Mouse (Mus musculus) liver, embryonic 14.5 days (tissue): ENCODE results near the gene Pfkfb4. TPM values are rescaled to one million over a fixed set of nuclear protein-coding genes. Genes with fewer than 3 reads are reported as not detected.

Experiments used
- ATAC-seq: fragments of 200-750 bp; cut with Nextera tagmentation; 2 replicates; pipeline ENCODE4 v1.8.0; 2017; ENCODE audit warnings: moderate number of reproducible peaks, mild to moderate bottlenecking, moderate library complexity; ENCODE audit not compliant: insufficient read depth
- DNase-seq, 3 experiments: peaks; one replicate each; pipeline ENCODE4 v3.0.0-alpha.2; 2012 to 2013; ENCODE audit warnings: low read depth in 3 of 3, low spot score in 3 of 3
- H3K27ac ChIP-seq: fragments of 300-500 bp; sonication (generic); 2 replicates; pipeline ENCODE4 v1.5.1; 2014; ENCODE audit warnings: moderate library complexity, mild to moderate bottlenecking, control low read depth, inconsistent platforms
- H3K27me3 ChIP-seq: fragments of 300-500 bp; sonication (generic); 2 replicates; pipeline ENCODE4 v1.6.1; 2014; ENCODE audit warnings: mild to moderate bottlenecking, low read length, moderate library complexity; ENCODE audit not compliant: control insufficient read depth, insufficient read depth
- H3K36me3 ChIP-seq: fragments of 300-500 bp; sonication (generic); replicated peaks from 2 replicates; pipeline ENCODE4 v1.6.1; 2014; ENCODE audit warnings: low read depth; ENCODE audit not compliant: control insufficient read depth, insufficient read depth
- H3K4me1 ChIP-seq, 2 experiments: fragments of 200-500 bp in 1 of 2; fragments of 300-500 bp in 1 of 2; sonication (generic) in 1 of 2; replicated peaks; 2 replicates each; pipeline ENCODE4 v1.6.1; 2012 to 2014; ENCODE audit warnings: antibody characterized with exemption in 1 of 2, inconsistent platforms in 1 of 2, low read length in 1 of 2; ENCODE audit not compliant: control insufficient read depth in 2 of 2, insufficient read depth in 2 of 2
- H3K4me2 ChIP-seq: fragments of 300-500 bp; sonication (generic); 2 replicates; pipeline ENCODE4 v1.6.1; 2014; ENCODE audit warnings: low read depth, mild to moderate bottlenecking, control low read depth, moderate library complexity
- H3K4me3 ChIP-seq, 2 experiments: fragments of 200-500 bp in 1 of 2; fragments of 300-500 bp in 1 of 2; sonication (generic) in 1 of 2; 2 replicates each; pipeline ENCODE4 v1.5.1; 2012 to 2014; ENCODE audit warnings: low read depth in 2 of 2, low read length in 2 of 2, mild to moderate bottlenecking in 2 of 2, control low read depth in 1 of 2, inconsistent platforms in 1 of 2, moderate library complexity in 1 of 2; ENCODE audit not compliant: insufficient read depth in 1 of 2
- H3K9ac ChIP-seq: fragments of 300-500 bp; sonication (generic); replicated peaks from 2 replicates; pipeline ENCODE4 v1.6.1; 2014; ENCODE audit warnings: mild to moderate bottlenecking, control low read depth, moderate library complexity
- H3K9me3 ChIP-seq: fragments of 300-500 bp; sonication (generic); 2 replicates; pipeline ENCODE4 v1.6.1; 2016; ENCODE audit warnings: low read length, mixed read lengths; ENCODE audit not compliant: control insufficient read depth
- CTCF ChIP-seq: IDR thresholded peaks from 2 replicates; pipeline ENCODE4 v1.5.1; 2016; ENCODE audit warnings: antibody characterized with exemption, low read depth, control low read depth
- EP300 ChIP-seq: IDR thresholded peaks from 2 replicates; pipeline ENCODE4 v1.6.1; 2016; ENCODE audit warnings: antibody characterized with exemption, low read depth
- WGBS: fragments of 180-500 bp; shearing (Covaris S2); extraction: QIAGEN DNeasy Blood & Tissue Kit; methylation state at CpG from one replicate; pipeline ENCODE4 v1.1.7; 2014; ENCODE audit not compliant: insufficient replicate concordance; 5-methylcytosine and 5-hydroxymethylcytosine counted together
- polyA plus RNA-seq, 2 experiments: library from polyadenylated mRNA; depleted of rRNA in 1 of 2; stranded (reverse) in 1 of 2; unstranded in 1 of 2; fragments of >200 nt; fragmentation: Nextera tagmentation in 1 of 2; extraction: Ambion mirVana in 1 of 2; gene quantifications; 2 replicates each; pipeline versions ENCODE4 v1.2.1 to v1.2.3; 2012 to 2014

Gene Pfkfb4
- polyA plus RNA-seq, 2 experiments, result 1.9 to 2.1 TPM

DNA sequence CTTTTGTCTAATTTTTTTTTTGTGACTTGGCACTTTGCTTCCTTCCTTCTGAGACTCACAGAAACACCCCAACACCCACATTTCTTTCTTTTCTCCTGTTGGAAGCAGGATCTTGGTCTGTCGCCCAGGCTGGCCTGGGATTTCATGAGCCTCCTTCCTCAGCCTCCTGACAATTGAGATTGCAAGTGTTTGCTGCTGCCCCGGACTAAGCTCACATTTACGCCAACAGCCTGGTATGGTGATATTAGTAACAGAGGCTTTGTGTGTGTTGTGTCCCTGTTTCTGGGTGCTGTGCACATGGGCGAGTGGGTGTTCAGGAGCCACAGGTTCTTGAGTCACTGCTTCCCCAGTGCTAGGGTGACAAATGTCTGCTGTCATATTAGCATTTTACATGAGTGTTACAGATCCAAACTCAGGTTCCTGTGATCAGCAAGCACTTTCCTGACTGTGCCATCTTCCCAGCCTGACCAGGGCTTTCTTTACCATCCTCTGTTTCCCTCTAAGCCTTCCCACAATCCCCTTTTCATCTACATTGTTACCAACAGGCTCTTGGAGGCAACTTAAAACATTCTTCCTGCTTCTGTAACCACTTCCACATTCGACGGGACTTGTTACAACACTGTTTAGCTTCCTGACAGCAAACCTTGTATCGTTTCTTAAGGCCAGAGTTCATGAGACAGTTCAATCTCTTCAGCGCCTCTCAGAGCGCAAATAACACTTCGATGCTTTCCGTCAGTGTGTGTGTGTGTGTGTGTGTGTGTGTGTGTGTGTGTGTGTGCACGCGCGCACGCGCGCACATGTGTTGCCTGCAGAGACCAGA is 31.5 kb downstream of the Pfkfb4 start:
- Histone ChIP-seq H3K4me3 (no peak overlapping the region), H3K4me1 (0 out of 4 replicates have a peak, but pooled peaks cover 0 to 2% of the 10 kb centered on the region in 2 experiments), H3K4me2 (no peak overlapping the region), H3K27me3 (no peaks in the 10 kb centered on the region), H3K36me3 (no peaks in the 10 kb centered on the region), H3K27ac (no peak overlapping the region), H3K9ac (no peak overlapping the region), H3K9me3 (no peaks in the 10 kb centered on the region)
- WGBS, result 59% methylated on average over 17 of the region's 17 CpGs
- TF ChIP-seq EP300 (no peak), CTCF (no peak)
- ATAC-seq (no peak), DNase-seq (no peak)

DNA sequence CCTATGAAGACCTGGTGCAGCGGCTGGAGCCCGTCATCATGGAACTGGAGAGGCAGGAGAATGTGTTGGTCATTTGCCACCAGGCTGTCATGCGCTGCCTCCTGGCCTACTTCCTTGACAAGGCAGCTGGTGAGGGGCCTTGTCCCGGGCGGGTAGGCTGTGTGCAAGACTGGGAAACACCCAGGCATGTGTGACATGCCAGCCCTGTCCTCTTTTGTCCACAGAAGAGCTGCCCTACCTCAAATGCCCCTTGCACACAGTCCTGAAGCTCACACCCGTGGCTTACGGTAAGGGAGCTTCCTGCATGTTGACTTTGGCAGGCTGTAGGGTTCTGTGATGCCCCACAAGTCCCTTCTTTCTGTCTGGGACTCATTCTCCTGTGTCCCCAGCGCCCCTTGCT is 35.9 kb downstream of the Pfkfb4 start:
- no peak for ATAC-seq
- TF ChIP-seq CTCF, result no peak
- no peak for TF ChIP-seq EP300
- Histone ChIP-seq H3K4me3 (no peak overlapping the region), H3K27ac (no peak overlapping the region), H3K4me2 (no peak overlapping the region), H3K9ac (no peak overlapping the region), H3K9me3 (no peaks in the 10 kb centered on the region), H3K4me1 (peaks cover under 1 to 4% of the 10 kb centered on the region in 2 experiments; a peak in 2 of 4 replicates), H3K27me3 (no peaks in the 10 kb centered on the region), H3K36me3 (no peaks in the 10 kb centered on the region)
- no peak for DNase-seq
- WGBS, result 60% methylated on average over 8 of the region's 8 CpGs

GRCm38 (mm10) chr9:109028421-109028820 is 36.8 kb downstream of the Pfkfb4 start:
- H3K4me1 ChIP-seq, result peaks cover 2 to 9% of the 10 kb centered on the region in 2 experiments; a peak in 3 of 4 replicates
- H3K4me3 ChIP-seq, result no peak overlapping the region
- H3K4me2 ChIP-seq, result no peak overlapping the region
- H3K36me3 ChIP-seq, result no peaks in the 10 kb centered on the region
- no peaks in the 10 kb centered on the region for H3K27me3 ChIP-seq
- TF ChIP-seq CTCF, result no peak
- no peak for TF ChIP-seq EP300
- no peak for ATAC-seq
- DNase-seq, result no peak
- WGBS, result 70% methylated on average over 3 of the region's 3 CpGs
- no peak overlapping the region for H3K9ac ChIP-seq
- no peaks in the 10 kb centered on the region for H3K9me3 ChIP-seq
- no peak overlapping the region for H3K27ac ChIP-seq

GRCm38 (mm10) chr9:109028919-109029318 is 37.3 kb downstream of the Pfkfb4 start:
- DNase-seq, result no peak
- 58% methylated on average over 5 of the region's 5 CpGs for WGBS
- Histone ChIP-seq H3K27ac (no peak overlapping the region), H3K9ac (no peak overlapping the region), H3K4me3 (no peak overlapping the region), H3K9me3 (no peaks in the 10 kb centered on the region), H3K4me1 (peaks cover 2 to 9% of the 10 kb centered on the region in 2 experiments; a peak in 3 of 4 replicates), H3K4me2 (no peak overlapping the region), H3K27me3 (no peaks in the 10 kb centered on the region), H3K36me3 (no peaks in the 10 kb centered on the region)
- no peak for ATAC-seq
- no peak for TF ChIP-seq EP300
- TF ChIP-seq CTCF, result no peak

DNA sequence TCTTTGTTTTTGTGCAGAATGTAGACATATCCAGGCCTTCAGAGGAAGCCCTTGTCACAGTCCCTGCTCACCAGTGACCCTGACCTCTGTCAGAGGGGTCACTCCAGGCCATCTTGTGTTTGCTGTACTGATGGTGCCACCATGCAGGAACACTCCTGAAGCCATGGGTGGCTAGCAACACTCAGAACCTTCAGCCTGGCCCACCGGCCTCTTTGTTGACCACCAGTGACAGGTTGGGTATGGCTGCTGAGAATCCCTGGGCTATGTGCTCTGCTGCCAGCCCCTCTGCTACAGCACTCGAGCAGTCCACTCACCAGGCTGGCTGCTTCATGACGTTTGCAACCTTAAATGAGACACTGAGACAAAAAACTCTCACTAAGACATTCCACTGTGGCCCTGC is 38.7 kb downstream of the Pfkfb4 start:
- no peak for TF ChIP-seq CTCF
- TF ChIP-seq EP300, result no peak
- H3K27ac ChIP-seq, result no peak overlapping the region
- no peaks in the 10 kb centered on the region for H3K36me3 ChIP-seq
- H3K9ac ChIP-seq, result no peak overlapping the region
- WGBS, result 46% methylated on average over 3 of the region's 3 CpGs
- H3K4me1 ChIP-seq, result peaks cover 2 to 9% of the 10 kb centered on the region in 2 experiments; a peak in 3 of 4 replicates
- DNase-seq (no peak), ATAC-seq (no peak)
- no peaks in the 10 kb centered on the region for H3K9me3 ChIP-seq
- H3K27me3 ChIP-seq, result no peaks in the 10 kb centered on the region
- no peak overlapping the region for H3K4me3 ChIP-seq
- no peak overlapping the region for H3K4me2 ChIP-seq
